Mouse (Mus musculus): ENCODE results near the gene Neurl1a.

The Neurl1a gene

GRCm38 (mm10) chr19:47242227-47242626 lies 63.6 kb downstream of the Neurl1a start:
- DNase-seq (ENCODE audit: low spot score in 2 of 2): no peak

- DNase-seq (ENCODE audit: low spot score in 2 of 2): no peak
Measured at GRCm38 (mm10) chr19:47245512-47245911, 66.9 kb downstream of the Neurl1a start.

GRCm38 (mm10) chr19:47247791-47248190 lies 69.2 kb downstream of the Neurl1a start:
- no peak for DNase-seq (ENCODE audit: low spot score in 2 of 2)

- DNase-seq (ENCODE audit: low spot score in 2 of 2): no peak
Measured at GRCm38 (mm10) chr19:47248296-47248695, 69.7 kb downstream of the Neurl1a start.

GRCm38 (mm10) chr19:47248906-47249568 lies 70.4 kb downstream of the Neurl1a start:
- no peak for DNase-seq (ENCODE audit: low spot score in 2 of 2)

- DNase-seq (ENCODE audit: low spot score in 2 of 2): no peak
Measured at GRCm38 (mm10) chr19:47250931-47251330, 72.3 kb downstream of the Neurl1a start.

GRCm38 (mm10) chr19:47253053-47253628 lies 74.5 kb downstream of the Neurl1a start:
- no peak for DNase-seq (ENCODE audit: low spot score in 2 of 2)

GRCm38 (mm10) chr19:47255036-47255435 lies 76.4 kb downstream of the Neurl1a start:
- DNase-seq (ENCODE audit: low spot score in 2 of 2): no peak

- DNase-seq (ENCODE audit: low spot score in 2 of 2): no peak
Measured at GRCm38 (mm10) chr19:47255919-47256318, 77.3 kb downstream of the Neurl1a start.

GRCm38 (mm10) chr19:47259581-47259980 lies 81.0 kb downstream of the Neurl1a start:
- no peak for DNase-seq (ENCODE audit: low spot score in 2 of 2)

- DNase-seq (ENCODE audit: low spot score in 2 of 2): no peak
Measured at GRCm38 (mm10) chr19:47261196-47261595, 82.6 kb downstream of the Neurl1a start.

GRCm38 (mm10) chr19:47263621-47264020 lies 85.0 kb downstream of the Neurl1a start:
- no peak for DNase-seq (ENCODE audit: low spot score in 2 of 2)

- DNase-seq (ENCODE audit: low spot score in 2 of 2): peak in 1 of 2 experiments; percentile 69
Measured at GRCm38 (mm10) chr19:47264322-47265092, 85.9 kb downstream of the Neurl1a start.

GRCm38 (mm10) chr19:47266070-47266801 lies 87.6 kb downstream of the Neurl1a start:
- DNase-seq (ENCODE audit: low spot score in 2 of 2): no peak

- no peak for DNase-seq (ENCODE audit: low spot score in 2 of 2)
Measured at GRCm38 (mm10) chr19:47267066-47267465, 88.4 kb downstream of the Neurl1a start.

GRCm38 (mm10) chr19:47269729-47270128 lies 91.1 kb downstream of the Neurl1a start:
- DNase-seq (ENCODE audit: low spot score in 2 of 2): no peak

- no peak for DNase-seq (ENCODE audit: low spot score in 2 of 2)
Measured at GRCm38 (mm10) chr19:47270520-47270919, 91.9 kb downstream of the Neurl1a start.

GRCm38 (mm10) chr19:47276730-47277129 lies 98.1 kb downstream of the Neurl1a start:
- DNase-seq (ENCODE audit: low spot score in 2 of 2): no peak

GRCm38 (mm10) chr19:47279372-47279771 lies 100.8 kb downstream of the Neurl1a start:
- DNase-seq (ENCODE audit: low spot score in 2 of 2): no peak

- peak; percentile 61 to 87 for DNase-seq (ENCODE audit: low spot score in 2 of 2)
Measured at GRCm38 (mm10) chr19:47279788-47280532, 101.3 kb downstream of the Neurl1a start.

GRCm38 (mm10) chr19:47280894-47281293 lies 102.3 kb downstream of the Neurl1a start:
- DNase-seq (ENCODE audit: low spot score in 2 of 2): peak in 1 of 2 experiments; percentile 49
